Mouse (Mus musculus): ENCODE measurements around the gene Ggt1.
"Not testable (repeated sequence)": the region's sequence is repeated elsewhere in the genome, so short reads cannot be mapped to it uniquely, and the experiment has no call there.

The Ggt1 gene

DNA sequence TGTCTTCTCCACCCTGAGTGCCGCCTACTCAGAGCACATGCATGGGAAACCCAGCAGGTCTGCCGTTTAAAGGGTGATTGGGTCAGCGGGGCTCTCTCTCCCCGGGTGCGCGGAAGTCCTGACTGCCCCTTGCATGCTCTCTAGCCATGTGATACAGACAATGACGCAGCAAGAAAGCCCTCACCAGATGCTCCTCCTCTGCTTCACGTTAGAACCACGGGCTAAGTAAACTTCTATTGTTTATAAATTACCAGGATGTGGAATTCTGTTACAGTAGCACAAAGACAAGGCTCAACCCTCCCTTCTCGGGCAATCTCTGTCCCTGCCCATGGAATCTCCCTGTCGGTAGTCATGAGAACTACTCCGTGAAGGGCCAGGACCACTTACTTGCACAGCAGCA is 10.2 kb upstream of the Ggt1 start:
- DNase-seq: peak; percentile 42 to 67

DNA sequence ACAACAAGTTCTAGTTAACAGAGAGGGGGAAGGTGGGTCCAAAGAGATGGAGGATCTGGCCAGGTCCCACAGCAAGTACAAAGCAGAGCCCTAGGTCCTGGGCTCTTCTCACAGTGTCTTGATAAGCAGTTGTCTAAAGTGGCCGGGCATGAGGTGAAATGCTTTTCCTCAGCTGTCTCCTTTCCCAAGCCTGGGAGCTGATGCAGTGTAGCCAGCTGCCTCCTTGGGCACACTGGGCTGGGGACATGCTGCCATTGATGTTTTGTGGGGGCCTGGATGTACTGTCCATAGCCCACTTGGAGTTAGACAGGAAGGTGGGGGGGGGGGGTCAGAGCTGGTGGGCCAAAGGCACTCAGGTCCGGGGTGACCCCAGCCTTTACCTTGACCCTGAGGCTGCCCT is 9.3 kb upstream of the Ggt1 start:
- DNase-seq: no peak

GRCm38 (mm10) chr10:75552701-75553450 is 8.5 kb upstream of the Ggt1 start:
- DNase-seq: peak in 1 of 2 experiments; percentile 28

DNA sequence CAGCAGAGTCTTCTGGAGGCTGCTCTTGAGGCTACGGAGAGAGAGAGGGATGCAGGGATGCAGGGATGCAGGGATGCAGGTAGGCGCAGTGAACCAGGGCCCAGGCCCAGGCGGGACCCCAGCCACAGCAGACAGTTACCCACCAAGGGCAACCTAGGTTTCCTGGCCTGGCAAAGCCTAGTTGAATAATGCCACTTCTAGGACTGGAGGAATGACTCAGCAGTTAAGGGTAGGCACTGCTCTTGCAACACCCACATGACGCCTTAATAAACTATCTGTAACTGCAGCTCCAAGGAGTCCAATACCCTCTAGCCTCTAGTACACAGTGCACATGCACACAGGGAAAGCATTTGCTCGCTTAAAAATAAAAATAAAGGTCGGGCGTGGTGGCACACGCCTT is 7.3 kb upstream of the Ggt1 start:
- no peak for DNase-seq

DNA sequence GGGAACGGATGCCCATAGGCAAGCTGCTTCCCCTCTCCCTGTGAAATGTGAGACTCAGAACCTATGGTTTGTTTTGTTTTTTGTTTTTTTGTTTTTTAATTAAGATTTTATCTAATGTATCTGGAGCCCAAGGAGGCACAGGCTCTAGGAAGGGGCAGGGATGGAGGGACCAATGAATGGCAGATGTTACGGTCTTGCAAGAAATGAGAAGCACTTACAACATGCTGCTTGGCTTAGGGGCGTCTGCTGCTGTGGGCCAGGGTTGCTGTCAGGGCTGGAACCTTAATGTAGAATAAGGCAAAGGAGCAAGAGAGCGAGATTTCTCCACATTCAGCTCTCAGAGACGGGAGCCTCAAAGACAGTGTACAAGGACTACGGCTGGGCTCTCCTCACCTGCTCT is 5.8 kb upstream of the Ggt1 start:
- DNase-seq: no peak

- no peak for DNase-seq
Observed at GRCm38 (mm10) chr10:75556026-75556425, 5.4 kb upstream of the Ggt1 start.

DNA sequence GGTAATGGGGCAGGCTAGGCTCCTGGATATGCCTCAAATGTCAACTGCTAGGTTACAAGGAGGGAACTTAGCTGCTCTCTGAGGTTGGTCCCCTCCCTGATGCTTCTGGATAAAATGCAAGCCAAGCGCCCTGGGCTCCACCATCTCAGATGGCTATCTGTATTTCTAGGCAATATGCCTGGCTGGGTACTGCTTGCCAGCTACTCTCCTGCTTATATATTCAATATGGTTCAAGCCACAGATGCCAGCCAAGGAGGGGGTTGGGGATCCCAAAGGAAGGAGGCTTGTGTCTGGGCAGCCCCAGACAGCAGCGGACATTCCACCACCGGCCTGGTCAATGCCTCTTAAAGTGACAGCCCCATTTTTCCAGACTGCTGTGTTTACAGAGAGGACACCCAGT is 2.9 kb upstream of the Ggt1 start:
- DNase-seq: no peak

GRCm38 (mm10) chr10:75559041-75559675 is 2.2 kb upstream of the Ggt1 start:
- DNase-seq: no peak

- DNase-seq: peak; percentile 40 to 50
Observed at GRCm38 (mm10) chr10:75559676-75560548, 1.5 kb upstream of the Ggt1 start, which contains the start of gene Lrrc75b. Gene Lrrc75b, minus strand, starts transcription at chr10:75560330.

- DNase-seq: no peak
Observed at GRCm38 (mm10) chr10:75560549-75560899, 880 bp upstream of the Ggt1 start.

DNA sequence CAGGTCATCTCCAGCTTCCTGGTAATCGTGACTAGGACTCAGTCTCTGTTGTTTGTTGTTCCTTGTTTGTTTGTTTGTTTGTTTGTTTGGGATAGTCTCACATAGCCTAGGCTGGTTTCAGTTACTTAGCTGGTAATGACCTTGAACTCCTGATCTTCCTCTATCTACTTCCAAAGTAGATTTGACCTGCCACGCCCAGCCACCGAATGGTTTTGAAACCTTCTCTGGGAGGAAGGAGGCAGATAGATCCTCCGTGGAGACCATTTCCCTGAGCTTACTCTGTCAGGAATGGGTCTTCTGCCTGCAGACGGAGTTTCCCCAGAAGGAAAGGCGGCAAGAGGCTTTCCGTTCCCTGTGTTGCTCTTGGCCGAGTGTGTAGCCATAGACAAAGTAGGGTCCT is 1.2 kb downstream of the Ggt1 start:
- no peak for DNase-seq

DNA sequence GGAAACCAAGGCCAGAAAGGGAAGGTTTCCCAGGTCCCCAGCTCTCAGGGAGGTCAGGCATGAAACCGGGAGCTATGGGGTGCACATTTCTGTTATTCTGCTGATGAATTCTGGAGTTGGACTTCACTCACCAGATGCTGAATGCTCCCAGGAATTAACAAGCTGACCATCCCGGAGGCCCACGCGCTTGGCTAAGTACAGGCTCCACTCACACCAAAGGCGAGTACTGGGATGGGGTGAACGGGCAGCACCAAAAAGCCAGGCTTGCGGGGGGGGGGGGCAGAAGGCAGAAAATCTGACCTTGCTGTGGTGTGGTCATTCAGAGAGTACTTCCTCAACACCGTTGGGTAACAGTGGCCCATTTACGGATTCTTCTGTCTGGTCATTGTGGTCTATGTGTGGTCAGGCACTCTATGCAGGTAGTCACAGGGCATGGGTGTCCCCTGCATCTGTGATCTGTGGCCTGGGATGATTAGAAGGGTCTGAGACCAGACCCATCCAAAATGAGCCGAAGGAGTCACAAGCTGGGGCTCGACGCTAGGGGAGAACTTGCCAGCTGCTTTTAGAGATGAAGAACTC is 3.4 kb downstream of the Ggt1 start:
- no peak for DNase-seq

DNA sequence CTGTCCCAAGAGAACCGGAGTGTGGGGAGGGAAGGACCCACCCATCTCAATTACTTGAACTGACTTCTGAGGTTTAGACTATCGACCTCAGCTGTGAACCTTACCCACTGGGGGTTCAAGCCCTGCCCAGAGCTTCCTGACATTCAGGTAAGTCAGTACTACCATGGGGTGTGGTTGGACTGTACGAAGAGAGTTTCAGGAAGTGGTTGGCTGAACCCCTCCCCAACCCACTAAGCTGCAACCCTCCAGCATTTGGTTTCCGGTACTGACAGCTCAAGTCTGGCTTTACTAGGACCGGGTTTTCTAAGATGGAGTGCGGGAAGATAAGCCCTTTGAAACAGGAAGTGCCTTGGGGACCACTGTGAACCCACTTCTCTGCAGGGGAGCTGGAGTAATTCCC is 4.0 kb downstream of the Ggt1 start:
- no peak for DNase-seq

- no peak for DNase-seq
Observed at GRCm38 (mm10) chr10:75565906-75566305, 4.5 kb downstream of the Ggt1 start.

GRCm38 (mm10) chr10:75566321-75566720 is 4.9 kb downstream of the Ggt1 start:
- DNase-seq: no peak

DNA sequence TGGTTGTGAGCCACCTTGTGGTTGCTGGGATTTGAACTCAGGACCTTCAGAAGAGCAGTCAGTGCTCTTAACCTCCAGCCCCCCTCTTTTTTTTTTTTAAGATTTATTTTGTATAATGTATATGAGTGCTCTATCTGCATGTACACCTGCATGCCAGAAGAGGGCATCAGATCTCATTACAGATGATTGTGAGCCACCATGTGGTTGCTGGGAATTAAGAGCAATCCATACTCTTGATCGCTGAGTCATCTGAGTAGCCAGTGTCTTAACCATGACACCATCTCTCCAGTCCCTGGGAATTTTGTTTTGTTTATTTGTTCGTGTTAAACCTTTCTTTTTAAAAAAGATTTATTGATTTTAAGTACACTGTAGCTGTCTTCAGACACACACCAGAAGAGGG is 5.4 kb downstream of the Ggt1 start:
- DNase-seq: not testable (repeated sequence)

- DNase-seq: no peak
Observed at GRCm38 (mm10) chr10:75568029-75568428, 6.6 kb downstream of the Ggt1 start.

GRCm38 (mm10) chr10:75568441-75568840 is 7.0 kb downstream of the Ggt1 start:
- DNase-seq: no peak

DNA sequence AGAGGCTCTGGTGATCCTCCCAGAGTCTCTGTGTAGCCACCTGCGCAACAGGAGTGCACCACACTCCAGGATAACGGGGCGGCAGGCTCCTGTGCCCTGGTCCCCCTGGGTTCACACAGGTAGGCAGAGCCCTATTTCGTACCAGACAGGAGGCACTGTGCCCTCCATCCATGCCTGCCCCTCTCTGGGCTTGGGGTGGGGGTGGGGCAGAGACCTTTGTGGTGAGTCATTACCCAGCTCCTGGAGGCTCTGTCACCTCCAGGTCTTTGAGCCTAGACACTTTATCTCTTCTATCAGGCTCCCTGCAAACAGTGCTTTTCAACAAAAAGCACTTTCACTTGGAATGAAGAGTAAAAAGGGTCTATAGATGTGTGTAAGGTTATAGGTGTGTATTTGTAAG is 7.4 kb downstream of the Ggt1 start:
- no peak for DNase-seq

- no peak for DNase-seq
Observed at GRCm38 (mm10) chr10:75570981-75571657, 9.7 kb downstream of the Ggt1 start.

GRCm38 (mm10) chr10:75571937-75572336 is 10.5 kb downstream of the Ggt1 start:
- no peak for DNase-seq

DNA sequence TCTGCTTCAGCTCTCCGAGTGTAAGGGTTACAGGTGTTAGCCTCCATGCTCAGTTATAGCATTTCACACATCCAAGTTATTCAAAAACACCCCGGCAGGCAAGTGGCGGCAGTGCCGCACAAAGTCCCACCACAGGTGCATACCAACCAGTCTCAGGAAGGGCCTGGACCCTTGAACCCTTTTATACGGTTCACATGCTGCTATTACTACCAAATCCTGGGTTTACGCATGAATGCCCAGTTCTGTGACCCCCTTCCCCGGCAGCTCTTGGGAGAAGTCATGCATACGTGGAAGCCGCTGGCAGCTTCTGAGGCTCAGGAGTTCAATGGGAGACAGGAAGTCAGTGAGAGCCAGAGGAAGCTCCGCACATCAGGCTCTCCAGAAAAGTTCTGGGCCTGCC is 11.8 kb downstream of the Ggt1 start:
- DNase-seq: no peak

DNA sequence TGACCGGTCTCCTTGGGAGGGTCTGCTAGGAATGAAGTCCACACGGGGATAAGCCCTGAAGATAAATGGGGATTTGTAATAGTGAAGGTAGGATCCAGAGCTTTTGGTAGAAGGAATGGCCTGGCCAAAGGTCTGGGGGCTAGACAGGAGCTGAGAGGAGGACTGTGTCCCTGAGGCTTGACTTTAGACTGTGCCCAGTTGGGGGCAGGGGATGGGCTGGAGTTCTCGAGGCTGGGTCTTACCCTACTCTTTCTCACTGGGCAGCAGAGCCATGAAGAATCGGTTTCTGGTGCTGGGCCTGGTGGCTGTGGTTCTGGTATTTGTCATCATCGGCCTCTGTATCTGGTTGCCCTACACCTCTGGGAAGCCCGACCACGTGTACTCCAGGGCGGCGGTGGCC is 12.6 kb downstream of the Ggt1 start:
- no peak for DNase-seq

All from lung, adult 18-20 months (tissue).